Mouse (Mus musculus): ENCODE results near the gene Gm20388.

Gene Gm20388

DNA sequence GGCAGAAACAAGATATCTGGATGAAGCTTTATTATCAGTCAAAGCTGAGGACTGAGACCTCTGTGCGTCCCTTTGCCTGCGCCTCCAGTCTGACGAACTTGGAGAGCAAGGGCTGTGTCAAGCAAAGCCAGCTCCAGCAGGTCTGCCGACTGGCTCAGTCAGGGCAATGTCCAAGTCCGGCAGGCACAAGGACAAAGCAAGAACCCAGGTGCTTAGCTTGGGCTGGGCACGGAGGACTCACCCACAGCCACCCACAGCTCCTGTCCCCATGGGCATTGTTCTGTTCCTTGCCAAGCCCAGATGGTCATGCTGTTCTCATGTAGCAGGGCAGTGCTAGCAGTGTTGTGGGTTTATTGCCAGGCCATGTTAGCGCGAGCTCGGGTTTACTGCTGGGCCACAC, 3734.6 kb downstream of the Gm20388 start:
- in situ Hi-C loops (cut with MboI, MseI): no loop called here

DNA sequence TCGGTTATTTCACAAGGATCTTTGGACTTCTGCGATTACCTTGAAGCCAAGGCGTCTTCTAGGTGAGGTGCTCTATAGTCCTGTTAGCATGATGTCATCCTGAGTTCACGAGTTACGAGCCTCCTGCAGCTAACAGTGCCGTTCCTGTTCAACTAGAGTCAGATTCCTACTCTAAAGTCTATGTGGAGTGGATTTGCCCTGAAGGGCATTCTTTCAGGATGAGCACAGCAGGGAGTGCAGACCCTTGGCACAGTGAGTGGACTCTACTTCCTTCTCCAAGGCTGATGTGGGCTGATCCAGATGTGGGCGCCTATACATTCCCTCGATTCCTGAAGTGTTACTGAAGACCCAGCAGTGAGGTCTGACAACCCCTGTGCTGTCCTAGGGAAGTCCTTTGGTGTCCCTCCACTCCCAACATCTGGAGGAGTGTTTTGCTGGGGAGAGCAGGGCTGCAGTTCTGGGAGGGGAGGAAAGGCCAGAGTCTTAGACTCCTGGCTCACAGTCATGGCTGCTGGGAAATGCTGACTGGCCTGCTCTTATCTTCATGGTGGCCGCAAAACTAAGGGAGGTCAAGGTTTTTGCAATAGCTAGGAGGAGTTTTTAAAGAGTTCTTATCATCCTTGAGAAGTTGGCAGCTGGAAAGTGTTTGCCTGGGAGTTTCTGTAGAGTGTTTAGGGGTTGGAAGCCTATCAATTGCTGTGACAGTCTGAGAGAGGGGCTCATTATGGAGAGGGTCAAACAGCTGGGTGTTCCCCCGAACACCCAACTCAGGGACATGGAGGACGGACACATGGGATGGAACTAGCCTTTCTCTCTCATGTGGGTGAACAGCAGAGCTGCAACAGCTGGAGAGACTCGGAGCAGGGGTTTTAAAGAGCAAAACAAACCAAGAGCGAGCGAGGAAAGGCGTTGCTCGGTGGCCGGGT, 3737.9 kb downstream of the Gm20388 start:
- in situ Hi-C loops (cut with MboI, MseI): no loop called here

DNA sequence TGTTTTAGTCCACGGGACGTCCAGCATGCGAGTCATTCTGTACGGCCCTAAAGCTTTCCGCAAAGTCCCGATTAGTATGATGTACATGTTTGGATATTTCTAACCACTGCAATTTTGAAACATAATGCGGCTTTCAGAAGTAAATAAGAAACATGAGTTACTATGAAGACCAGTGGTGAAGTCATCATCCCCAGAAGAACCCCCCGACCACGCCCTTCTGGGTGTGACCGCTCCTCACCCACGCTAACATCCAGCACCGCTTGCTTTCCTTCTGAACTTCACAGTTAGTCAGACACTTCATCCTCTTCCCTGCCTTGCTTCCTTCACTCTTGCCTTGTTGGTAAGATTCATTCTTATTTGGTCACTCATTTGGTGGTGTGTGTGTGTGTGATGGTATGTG, 3738.8 kb downstream of the Gm20388 start:
- in situ Hi-C loops (cut with MboI, MseI): no loop called here

DNA sequence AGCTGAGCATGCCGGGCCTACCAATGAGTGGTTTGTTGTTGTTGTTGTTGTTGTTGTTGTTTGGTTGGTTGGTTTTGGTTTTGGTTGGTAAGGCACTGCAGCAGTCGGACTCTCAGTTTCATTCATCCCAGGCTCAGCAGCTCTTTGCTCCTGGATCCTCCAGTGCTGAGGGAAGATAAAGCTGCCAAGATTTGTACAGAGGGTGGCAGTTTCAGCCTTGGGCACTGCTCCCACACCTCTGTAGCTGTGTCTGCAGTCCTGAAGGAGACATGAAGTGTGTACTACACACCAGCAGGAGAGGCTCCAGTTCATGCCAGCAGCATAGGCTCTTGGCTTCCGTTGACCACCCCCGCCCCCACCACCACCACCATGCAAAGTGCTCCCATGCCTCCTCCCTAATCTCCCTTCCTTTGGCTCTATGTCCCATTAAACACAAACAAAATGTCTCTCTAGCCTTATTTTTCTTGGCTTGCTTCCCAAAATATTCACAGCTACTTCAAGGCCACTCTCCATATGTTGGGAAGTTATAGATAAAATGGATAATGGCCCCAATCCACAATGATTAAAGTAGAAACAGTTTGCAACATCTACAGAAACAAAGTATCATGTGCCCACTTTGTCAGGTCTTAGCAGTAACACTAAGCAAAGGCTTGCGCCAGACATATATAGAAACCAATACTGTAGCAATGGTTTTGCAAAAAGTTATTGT, 3740.9 kb downstream of the Gm20388 start:
- in situ Hi-C loops (cut with MboI, MseI): no loop called here

DNA sequence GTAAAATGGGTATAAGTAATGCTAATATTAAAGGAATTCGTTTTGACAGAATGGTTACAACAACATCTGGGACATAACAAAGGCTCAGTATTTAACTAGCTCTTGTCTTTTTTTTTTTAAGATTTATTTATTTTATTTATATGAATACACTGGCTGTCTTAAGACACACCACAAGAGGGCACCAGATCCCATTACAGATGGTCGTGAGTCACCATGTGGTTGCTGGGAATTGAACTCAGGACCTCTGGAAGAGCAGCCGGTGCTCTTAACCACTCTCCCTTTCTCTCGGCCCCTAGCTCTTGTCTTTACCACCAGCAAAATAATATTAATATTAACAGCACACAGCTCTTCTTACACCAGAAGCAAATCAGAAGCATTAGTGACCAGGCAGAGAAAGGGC, 3742.0 kb downstream of the Gm20388 start:
- in situ Hi-C loops (cut with MboI, MseI): no loop called here

DNA sequence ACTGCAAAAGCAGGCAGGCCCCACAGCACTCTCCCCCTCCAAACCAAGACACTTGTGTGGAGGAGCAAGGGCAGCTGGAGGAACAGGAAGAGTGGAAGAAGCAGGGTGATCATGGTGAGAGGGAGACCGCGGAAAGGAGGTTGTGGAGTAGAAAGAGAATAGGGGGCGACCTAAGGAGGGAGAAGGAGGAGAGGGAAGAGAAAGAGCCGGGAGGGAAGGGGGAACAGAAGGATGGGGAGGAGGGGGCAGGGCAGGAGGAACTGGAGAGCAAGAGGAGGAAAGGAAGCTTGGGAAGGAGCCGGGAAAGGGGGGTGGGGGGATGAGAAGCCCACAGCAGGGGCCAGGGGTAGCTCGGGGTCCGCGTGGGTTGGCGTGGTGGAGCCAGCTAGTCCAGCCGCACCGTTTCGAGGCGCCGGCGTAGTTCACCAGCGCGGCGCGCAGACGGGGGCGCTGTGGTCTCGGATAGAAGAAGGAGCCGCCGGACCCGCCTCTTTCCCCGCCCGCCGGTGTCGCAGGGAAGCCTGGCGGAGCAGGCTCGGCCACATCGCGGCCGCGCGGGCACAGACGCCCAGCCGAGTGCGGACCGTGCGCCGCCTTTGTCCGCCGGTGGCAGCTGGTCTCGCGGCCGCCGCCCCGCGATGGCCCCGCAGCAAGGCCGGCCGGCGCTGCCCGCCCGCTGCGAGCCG, 3742.8 kb downstream of the Gm20388 start, which contains the start of gene Rhou:
Gene Rhou (plus strand): TSS at position 622 of the 686 bp plus-strand sequence.
- in situ Hi-C loops (cut with MboI, MseI): no loop called here

DNA sequence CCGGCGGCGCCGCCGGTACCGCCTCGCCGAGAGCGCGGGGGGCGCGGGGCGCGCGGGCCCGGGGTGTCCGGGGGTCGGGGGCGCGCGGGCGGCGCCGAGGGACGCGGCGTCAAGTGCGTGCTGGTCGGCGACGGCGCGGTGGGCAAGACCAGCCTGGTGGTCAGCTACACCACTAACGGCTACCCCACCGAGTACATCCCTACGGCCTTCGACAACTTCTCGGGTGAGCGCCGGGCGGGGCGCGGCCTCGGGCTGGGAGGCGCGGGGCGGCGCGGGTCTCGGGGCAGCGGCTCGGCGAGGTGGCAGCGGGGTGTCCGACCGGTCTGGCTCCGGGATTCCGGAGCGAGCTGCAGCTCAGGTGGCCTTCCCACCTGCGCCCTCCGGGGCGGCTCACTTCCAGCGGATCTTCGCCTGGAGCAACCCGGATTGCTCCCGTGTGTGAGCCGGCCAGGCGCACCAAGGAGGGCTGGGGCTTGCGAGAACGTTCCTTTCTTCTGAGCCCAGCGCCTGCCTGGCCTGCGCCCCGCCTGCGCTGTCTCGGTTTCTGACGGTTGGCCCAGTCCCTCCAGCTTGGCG, 3743.4 kb downstream of the Gm20388 start:
- in situ Hi-C loops (cut with MboI, MseI): no loop called here

DNA sequence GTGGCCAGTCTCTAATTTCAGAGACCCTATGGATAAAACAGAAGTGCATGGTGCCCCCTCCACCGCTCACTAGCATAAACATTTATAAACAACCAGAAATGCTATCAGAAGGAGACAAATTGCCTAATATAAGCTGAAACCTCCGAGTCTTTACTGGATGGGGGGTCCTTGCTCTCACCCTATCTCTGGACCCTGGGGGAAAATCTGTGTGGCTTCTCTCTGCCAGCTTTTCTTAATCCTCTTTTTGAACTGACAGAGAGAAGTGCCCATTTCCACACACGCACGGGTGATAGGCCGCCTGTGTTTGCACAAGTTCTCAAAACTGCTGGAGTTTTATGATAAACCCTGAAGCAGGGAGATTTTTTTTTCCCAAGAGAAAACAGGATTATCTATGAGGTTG, 3744.1 kb downstream of the Gm20388 start:
- in situ Hi-C loops (cut with MboI, MseI): no loop called here

DNA sequence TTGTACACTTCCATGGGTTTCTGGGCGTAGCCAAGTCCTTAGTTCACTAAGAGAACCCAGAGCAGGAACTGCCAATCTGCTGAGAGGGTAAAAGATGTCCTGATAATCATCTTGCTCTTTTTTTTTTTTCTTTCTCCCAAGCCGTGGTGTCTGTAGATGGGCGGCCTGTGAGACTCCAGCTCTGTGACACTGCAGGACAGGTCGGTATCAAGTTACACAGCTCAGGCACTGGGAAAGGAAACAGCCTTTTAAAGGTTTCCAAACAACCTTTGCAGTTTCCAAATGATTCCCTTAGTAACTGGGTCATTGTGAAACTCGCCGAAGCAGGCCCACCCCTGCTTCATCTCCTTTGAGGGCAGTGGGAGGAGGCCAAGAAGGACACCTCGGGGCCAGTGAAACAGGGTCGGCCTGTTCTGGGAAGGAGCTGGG, 3744.7 kb downstream of the Gm20388 start:
- in situ Hi-C loops (cut with MboI, MseI): no loop called here

DNA sequence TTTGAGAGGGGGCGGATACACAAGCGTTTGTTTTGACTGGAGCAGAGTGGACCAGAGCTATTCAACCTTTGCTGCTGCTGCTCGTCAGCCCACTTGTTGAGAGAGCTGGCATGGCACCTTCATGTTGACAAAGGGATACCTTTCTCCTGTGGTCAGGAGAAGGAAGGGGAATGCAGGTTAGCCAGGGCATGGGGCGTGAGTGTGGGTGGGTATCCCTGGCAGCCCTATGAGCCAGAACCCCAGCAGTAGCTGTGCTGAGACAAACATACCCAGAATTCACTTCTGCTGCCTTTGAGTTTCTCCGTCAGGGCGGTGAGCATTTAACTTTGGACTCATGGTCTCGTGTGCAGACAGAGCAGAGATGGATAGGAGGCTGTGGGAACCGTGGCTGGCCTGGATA, 3747.2 kb downstream of the Gm20388 start:
- in situ Hi-C loops (cut with MboI, MseI): no loop called here

DNA sequence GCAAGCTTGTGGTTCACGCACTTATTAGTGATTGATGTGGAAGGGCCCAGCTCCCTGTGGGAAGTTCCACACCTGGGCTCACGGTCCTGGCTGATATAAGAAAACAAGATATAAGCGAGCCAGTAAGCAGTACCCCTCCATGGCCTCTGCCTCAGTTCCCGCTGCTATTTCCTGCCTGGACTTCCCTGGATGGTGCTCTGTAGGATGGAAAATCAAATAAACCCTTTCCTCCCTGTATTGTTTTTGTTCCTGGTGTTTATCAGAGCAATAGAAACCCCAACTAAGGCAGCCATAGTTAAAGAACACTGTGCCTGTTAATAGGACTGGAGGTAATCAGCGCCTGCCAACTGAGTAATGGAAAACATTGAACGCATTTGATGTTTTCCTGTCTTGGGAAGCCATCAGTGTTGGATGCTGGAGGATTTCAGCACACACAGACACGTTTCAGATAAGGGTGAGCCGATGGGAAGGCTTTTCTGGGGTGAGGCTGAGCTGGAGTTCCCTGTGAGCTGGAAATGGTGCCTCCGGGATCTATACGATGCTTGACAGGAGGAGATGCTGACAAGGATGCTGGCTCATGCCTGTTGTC, 3748.9 kb downstream of the Gm20388 start:
- in situ Hi-C loops (cut with MboI, MseI): no loop called here

DNA sequence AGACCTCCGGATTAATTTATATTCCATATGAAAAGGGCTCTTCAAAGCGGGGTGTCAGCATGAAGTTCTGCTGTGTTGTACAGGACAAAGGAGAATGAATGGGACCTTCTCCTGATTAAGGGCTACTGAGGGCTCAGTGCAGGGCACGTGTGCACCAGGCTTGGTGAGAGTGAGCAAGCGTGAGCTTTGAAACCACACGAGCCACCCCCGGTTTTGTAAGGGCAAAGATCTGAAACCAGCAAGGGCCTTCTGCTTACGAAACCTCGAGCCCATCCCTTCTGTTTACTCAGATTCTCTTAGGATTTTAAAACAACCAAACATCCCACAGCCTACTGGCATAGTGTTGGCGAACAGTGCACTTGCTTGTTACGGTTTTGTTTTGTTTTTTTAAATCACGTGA, 3750.9 kb downstream of the Gm20388 start:
- in situ Hi-C loops (cut with MboI, MseI): no loop called here

DNA sequence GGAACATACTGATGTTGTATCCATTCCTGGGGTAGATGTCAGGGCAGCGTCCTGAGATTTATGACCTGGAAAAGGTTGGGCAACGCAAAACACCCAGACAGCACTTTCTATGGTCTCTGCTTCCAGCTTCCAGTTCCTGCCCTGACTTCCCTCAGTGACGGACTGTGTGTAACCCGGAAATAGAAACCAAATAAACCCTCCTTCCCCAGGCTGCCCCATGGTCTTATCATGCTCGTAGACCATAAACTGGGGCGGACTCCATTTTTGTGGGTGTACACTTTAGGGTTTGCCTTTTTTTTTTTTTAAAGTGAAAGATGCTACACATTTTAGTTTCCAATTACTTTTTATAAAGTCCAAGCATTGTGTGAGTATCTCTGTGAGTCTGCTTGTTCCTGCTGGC, 3754.9 kb downstream of the Gm20388 start:
- in situ Hi-C loops (cut with MboI, MseI): no loop called here

DNA sequence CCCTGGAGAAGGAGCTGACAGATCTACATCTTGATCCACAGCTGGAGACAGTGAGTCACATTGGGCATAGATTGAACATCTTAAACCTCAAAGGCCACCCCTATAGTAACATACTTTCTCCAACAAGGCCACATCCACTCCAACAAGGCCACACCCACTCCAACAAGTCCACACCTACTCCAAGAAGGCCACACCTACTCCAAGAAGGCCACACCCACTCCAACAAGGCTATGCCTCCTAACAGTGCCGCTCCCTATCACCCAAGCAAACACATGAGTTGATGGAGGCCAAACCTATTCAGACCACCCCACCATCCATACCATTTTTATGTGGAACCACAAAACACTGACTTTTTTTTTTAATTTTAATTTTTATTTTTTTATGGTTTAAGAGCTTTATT, 3756.2 kb downstream of the Gm20388 start:
- in situ Hi-C loops (cut with MboI, MseI): no loop called here

DNA sequence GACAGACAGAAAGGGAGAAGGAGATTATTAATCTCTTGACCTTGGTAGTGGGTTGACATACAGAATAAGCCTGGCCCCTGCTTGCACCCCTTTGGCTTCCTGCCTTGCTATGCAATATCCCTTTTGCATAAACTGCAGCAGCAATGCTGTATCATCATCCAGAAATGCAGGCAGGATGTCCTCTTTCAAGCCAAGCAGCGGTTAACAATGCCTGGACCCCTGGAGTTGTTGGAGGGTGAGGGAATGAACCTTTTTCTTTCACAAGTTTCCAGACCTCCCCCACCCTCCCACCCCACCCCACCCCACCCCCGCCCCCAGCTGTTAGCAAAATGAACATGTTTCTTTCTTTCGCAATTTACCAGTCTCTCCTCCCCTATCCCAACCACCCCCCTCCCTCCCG, 3758.0 kb downstream of the Gm20388 start:
- in situ Hi-C loops (cut with MboI, MseI): no loop called here

DNA sequence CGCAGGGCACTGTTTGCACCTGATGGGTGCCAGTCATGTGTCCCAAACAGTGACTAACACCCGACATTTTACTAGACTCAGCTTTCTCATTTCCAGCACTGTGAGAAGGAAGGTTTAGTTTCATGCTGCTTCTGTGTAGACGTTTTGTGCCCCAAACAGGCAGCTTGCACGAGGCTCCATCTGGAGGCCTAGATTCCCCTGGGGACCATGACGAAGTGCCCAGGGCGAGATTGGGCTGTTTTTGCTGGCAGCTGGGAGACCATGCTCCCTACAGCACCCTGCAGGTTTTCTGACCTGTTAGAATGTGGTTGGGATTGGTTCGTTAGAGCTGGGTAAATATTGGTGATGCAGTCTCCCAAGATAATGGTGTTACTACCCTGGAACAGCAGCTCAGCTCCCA, 3760.1 kb downstream of the Gm20388 start:
- in situ Hi-C loops (cut with MboI, MseI): no loop called here

DNA sequence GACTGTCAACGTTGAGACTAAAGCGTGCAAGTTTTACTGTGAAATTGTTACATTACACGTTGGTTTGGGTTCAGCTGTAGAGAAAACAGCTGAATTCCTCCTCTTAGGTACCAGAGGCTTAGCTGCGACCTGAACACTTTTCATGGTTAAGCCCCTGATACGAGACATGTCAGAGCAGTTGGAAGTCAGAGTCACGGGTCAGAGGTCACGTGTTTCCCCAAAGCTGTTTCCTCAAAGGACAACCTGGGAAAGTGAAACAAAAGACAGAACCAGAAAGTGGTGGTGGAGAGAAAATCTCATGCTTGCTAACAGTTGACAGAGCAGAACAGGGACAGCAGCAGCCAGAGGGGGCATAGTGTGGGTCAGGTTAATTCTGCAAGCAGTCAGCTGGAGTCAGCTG, 3760.8 kb downstream of the Gm20388 start:
- in situ Hi-C loops (cut with MboI, MseI): no loop called here

DNA sequence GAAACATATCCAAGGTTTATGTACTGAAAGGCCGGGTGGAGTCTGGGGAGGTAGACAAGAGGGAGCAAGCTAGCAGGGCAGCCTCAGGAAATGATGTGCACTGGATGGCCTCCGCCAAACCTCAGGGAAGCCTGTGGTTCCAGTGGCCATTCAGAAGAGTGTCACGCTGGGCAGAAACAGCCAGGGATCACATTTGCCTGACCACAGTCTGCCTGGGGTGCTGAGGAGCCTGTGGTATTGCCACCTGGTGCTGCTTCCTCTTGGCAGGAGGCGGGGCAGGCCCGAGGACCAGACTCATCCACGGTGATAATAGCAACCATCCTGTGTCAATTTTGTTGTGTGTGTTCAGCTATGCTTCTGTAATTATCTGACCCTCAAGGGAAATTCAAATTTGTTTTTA, 3762.0 kb downstream of the Gm20388 start:
- in situ Hi-C loops (cut with MboI, MseI): no loop called here

DNA sequence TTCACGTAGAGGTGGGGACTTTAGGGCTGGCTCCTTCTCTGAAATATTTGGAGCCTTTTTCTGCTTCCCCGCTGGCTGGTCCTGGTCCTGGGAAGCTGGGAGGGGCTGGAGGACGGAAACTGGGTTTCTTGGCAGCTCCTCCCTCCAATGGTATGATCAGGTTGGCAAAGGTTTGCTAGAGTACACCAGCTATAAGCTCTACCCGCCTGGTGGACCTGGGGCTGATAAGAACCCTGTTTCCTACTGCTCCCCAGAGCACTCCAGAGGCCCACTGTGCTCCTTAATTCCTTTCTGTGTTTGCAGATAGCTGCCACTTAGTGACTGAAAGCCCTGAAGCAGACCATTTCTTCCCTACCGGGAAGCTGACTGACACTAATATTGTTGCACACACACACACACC, 3765.0 kb downstream of the Gm20388 start:
- in situ Hi-C loops (cut with MboI, MseI): no loop called here

DNA sequence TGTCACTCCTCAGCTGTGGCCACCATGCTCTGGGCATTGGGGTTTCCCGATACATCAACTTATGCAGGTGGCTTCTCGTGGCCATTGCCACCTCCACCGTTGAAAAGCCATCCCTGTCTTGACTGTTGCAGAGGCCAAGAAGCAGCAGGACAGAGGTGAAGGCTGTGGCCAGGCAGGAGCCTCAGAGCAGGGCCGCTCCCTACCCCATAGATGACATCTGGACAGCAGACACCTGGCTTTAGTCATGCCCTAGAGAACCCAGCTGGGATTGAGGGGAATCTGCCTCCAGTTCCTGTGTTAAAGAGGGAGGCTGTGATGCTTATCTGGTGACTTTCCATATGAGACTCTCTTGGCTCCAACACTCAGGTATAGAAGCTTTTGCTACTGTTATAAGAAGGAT, 3767.7 kb downstream of the Gm20388 start:
- in situ Hi-C loops (cut with MboI, MseI): no loop called here

DNA sequence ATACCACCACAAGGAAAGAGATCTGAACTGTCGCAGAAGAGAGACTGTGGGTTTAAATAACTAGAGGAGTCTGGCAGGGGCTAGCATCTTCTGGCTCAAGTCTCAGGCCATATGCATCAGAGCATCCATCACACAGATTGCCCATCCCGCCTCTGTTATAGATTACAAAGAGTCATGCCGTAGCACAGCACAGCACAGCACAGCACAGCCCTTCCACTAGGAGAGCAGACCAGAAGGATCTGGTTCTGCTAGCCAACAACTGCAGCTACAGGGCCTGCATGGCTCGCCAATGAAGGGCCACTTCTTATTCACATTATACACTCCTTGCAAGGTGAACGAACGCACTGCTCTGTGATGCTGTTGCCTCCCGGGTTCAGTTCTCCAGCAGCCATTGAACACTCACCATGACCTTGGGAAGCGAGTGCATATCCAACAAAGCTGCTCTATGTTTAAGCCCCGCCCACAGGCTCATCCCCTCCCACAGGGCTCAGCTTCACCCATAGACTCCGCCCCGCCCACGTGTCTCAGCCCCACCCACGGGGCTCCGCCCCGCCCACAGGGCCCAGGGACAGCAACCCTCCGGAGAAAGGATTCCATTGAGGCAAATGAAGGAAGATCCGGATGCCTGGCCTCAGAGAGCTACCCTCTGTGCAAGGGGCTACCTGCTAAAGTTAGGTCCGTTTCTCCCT, 3771.6 kb downstream of the Gm20388 start:
- in situ Hi-C loops (cut with MboI, MseI): no loop called here

Data from T-helper 1 cell (primary cell).